16 mouse cellular contexts compared by ENCODE assay signal in the genomic region with DNA sequence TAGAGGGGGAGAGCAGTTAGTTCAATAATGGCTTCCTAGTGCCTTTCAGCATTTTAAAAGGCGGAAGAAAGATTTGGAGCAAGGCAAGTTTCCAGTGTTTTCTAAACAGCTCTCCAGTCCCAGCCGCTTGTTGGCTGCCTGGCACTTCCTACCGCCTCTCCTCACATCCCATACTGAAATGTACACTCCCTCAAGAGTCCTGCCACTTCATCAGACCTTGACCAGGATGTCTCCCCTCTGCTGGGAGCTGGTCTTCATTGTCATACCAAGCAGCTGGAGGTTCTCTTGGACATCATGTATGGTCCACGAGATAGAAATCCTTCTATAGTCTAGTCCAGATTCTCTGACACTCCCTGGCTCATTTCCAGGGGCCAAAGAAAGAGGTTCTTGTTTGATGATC.
"Had no signal": no experiment of that assay in that cellular context is flagged by ENCODE, and none has a peak within 500 bp of the region (broad histone marks: within the 10 kb centered on the region; RNA-seq: fewer than 3 reads in every experiment).

No protein-coding gene starts in this region.

- DNase-seq: kidney, adult 11 months; kidney, adult 9 months; kidney, postnatal 36 days; layer of hippocampus, adult 9-11 months; layer of hippocampus, postnatal 36 days; right cerebral cortex, adult 18-20 months; right cerebral cortex, postnatal 4 days; spleen, adult 18-20 months; thymus, adult 18-20 months; thymus, postnatal 14 days had no signal

- H3K36me3 ChIP-seq: limb, embryonic 15.5 days; liver, embryonic 12.5 days; midbrain, embryonic 12.5 days; neural tube, embryonic 15.5 days had no signal

- H3K4me2 ChIP-seq: limb, embryonic 15.5 days; liver, embryonic 12.5 days; midbrain, embryonic 12.5 days; neural tube, embryonic 15.5 days had no signal

- H3K4me3 ChIP-seq: limb, embryonic 15.5 days; liver, embryonic 12.5 days; midbrain, embryonic 12.5 days; myocyte; neural tube, embryonic 15.5 days had no signal

- H3K4me1 ChIP-seq: liver, embryonic 12.5 days had no signal

- H3K9me3 ChIP-seq: limb, embryonic 15.5 days; liver, embryonic 12.5 days; midbrain, embryonic 12.5 days; neural tube, embryonic 15.5 days had no signal

- H3K9ac ChIP-seq: limb, embryonic 15.5 days; liver, embryonic 12.5 days; midbrain, embryonic 12.5 days; neural tube, embryonic 15.5 days had no signal

- H3K27ac ChIP-seq: kidney, postnatal 0 days; limb, embryonic 15.5 days; liver, embryonic 12.5 days; midbrain, embryonic 12.5 days; neural tube, embryonic 15.5 days had no signal

- ATAC-seq: liver, embryonic 12.5 days had no signal
